Mouse (Mus musculus) frontal cortex, postnatal 14 days (tissue): Measurements from ENCODE around the gene Ip6k3.

ENCODE experiments used
- DNase-seq, 2 experiments: peaks; one replicate each; pipeline ENCODE4 v3.0.0; 2022; ENCODE audit warnings: low spot score in 2 of 2

Ip6k3 gene

DNA sequence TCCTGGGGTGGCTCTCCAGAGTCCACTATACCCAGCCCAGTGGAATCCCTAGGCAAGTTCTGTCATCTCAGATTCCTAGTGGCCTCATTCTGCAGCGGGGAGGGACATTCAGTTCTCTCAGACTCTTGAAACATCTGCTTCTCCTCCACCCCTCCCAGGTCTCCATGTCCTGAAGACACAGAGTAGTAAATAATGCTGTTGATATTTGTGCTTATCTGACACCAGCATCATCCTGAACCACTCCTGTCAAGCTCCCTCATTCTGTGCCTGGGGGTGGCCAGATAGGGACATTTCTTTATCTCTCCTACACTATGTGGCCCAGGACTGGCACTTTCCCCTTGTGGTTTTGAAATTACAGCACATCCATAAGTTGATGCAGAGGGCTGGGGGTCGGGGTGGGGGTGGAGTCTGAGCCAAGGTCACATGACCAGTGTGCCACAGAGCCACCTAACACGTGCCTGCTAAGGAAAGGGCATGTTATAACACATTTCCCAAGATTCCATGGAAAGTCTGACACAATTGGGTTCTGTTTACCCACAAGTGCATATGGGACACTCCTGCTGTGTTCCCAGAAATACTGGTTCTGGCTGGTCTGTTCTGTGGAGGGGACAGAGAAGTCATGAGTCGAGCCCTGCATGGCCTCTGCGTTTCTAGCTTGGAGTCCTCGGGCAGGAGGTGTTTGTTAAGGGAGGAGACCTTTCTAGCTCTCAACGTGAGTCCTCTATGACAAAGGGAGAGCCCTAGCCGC, 14.4 kb downstream of the Ip6k3 start:
- DNase-seq: no peak

DNA sequence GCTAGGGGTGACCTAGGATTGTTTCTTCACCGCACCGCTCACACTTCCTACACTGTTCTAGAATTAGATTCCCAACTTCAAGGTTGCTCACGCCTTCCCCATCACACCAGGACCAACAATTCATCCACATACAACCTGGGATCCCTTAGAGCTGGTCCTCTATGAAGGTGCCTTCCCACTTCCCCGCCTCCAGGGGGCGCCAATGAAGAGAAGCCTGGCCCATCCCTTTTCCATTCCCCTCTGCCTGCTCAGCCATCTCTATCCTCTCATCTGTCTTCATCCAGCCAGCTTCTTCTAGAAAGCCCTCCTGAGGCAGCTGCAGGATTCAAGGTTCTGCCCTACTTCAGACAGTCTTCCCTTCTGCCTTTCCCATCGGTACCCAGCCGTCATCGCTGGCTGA, 16.2 kb downstream of the Ip6k3 start:
- DNase-seq: no peak

DNA sequence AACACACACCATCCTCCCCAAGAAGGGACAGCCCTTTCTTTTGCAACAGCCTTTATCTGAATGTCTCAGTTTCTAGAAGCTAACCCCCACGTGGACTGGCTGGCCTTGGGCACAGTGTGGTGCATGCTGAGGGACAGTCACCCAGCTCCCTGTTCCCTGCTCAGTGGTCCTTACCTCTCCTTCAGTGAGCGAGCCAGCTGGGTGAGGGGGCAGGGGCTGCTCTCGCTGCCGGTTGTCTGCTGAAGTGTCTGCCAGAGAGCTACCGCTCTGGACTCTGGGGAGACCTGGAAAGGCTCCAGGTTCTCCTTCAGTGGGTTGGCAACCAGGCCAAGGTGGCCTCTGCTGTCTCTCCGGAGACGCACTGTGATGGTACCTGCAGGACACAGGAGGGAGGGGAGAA, 16.7 kb downstream of the Ip6k3 start:
- no peak for DNase-seq

DNA sequence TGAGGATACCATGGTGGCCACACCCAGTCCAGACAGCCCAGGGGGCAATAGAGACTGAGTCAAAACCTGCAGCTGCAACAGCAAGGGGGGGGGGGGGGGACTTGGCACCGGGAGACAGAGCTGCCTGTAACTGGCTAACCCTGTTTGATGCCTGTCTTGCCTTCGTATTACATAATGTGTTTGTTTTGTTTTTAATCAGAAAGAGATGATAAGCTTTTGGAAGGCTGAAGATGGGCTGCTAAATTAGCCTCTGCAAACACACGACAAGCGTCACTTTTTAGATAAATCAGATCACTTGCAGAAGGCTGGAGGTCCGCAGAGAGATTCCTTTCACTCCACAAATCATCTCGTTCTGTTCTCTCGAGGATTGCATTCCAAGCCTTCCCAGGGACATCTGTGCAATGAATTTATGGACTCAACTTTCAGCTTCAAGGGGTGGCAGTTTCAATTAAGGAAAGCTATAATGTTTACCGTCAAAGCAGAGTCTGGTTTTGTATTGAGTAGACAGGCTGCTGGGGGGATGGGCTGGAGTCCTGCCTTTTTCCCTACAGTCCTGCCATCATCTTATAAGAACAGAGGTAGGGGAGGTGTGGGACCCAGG, 21.2 kb downstream of the Ip6k3 start:
- DNase-seq: no peak

GRCm38 (mm10) chr17:27144152-27144551, 23.4 kb downstream of the Ip6k3 start:
- no peak for DNase-seq

DNA sequence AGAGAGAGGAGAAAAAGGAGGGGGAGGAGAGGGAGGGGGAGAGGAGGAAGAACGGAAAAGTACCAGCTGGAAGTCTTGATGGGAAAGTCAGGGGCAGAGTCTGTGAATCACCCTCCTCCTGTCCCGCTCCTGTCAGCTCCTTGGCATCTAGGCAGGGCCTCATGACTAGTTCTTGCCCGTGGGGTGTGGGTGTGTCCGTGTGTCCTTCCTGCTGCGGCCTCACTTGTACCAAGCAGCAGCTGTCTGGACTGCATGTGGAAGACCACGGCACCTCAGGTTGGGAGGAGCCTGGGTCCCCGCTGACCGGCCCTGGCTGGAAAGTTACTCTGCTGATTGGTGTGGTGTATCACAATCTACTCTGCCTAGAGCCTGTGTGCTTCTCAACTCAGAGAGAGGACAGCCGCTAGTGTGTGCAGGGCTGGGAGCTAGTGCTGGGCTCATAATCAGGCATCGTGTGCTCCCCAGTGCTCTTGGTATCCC, 25.6 kb downstream of the Ip6k3 start:
- DNase-seq: no peak

DNA sequence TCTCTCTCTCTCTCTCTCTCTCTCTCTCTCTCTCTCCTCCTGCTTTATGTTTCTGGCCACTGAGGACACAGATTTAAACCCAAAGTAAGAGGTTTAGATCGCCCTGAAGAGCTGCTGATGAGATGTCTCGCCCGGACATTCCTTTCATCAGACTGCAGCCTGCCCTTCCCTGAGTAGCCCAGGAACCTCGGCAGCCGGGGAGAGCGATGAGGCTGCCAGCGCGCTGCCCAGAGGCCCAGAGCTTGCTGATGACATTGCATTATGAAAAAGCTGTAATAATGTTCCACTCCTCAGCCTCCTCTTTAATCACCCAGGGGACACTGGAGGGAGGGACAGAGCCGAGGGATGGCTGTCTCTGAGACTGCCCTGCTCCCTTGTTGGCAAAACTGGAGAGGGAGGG, 27.3 kb downstream of the Ip6k3 start:
- DNase-seq: no peak

GRCm38 (mm10) chr17:27139304-27139703, 28.3 kb downstream of the Ip6k3 start:
- no peak for DNase-seq

- DNase-seq: no peak
Measured at GRCm38 (mm10) chr17:27138396-27138795, 29.2 kb downstream of the Ip6k3 start.

GRCm38 (mm10) chr17:27134715-27135114, 32.9 kb downstream of the Ip6k3 start:
- no peak for DNase-seq

GRCm38 (mm10) chr17:27134187-27134586, 33.4 kb downstream of the Ip6k3 start:
- no peak for DNase-seq

- DNase-seq: peak; percentile 91 to 93
Measured at GRCm38 (mm10) chr17:27133551-27134141, 33.9 kb downstream of the Ip6k3 start, which contains the start of gene Uqcc2. Gene Uqcc2 (minus strand): TSS chr17:27133916.

GRCm38 (mm10) chr17:27132238-27132637, 35.4 kb downstream of the Ip6k3 start:
- no peak for DNase-seq

GRCm38 (mm10) chr17:27131240-27131665, 36.3 kb downstream of the Ip6k3 start:
- DNase-seq: no peak

- no peak for DNase-seq
Measured at GRCm38 (mm10) chr17:27130246-27130645, 37.3 kb downstream of the Ip6k3 start.

DNA sequence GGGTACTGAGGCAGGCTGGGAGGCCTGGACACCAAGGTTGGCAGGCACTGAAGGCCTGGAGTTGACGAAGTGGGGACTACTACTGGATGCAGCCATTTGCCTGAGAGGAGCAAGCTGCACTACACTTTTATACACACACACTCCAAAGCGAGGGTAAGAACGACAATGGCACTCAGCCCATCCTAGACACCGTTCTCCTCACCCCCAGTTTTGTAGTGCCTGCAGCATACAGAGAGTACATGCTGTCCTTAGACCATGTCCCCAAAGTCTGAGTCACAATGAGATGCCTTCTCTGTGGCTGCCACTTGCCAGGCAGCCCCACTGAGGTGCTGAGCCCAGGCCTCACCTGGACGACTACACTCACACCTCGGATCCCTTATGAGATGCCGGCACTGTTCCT, 37.8 kb downstream of the Ip6k3 start:
- no peak for DNase-seq

- DNase-seq: no peak
Measured at GRCm38 (mm10) chr17:27129291-27129690, 38.3 kb downstream of the Ip6k3 start.

GRCm38 (mm10) chr17:27128189-27128588, 39.4 kb downstream of the Ip6k3 start:
- DNase-seq: no peak

- no peak for DNase-seq
Measured at GRCm38 (mm10) chr17:27126974-27127373, 40.6 kb downstream of the Ip6k3 start.

DNA sequence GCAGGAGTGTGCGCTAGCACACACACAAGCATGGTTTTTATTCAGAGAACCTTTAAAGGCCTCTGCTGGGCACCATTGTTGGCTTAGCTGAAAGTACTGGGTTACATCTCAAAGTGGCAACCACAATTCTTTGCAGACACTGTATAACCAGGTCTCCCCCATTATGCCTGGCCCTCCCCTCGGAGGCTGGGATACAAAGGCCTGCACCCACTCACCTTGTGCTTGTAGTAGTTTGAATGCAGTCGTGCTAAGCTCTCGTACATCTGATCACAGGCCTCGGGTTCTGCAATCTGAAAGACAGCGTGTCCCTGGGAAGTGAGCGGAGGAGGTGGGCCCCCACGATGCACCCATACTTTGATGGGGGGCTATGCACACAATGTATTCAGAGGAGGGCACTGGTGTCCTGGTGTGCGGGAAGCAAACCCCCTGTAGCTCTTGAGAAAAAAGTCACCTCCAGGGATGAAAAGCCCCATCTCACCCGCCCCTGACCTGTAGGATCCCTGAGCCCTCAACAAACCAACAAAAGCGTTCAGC, 41.9 kb downstream of the Ip6k3 start:
- DNase-seq: no peak

- peak; percentile 55 to 62 for DNase-seq
Measured at GRCm38 (mm10) chr17:27125185-27125584, 42.4 kb downstream of the Ip6k3 start.

GRCm38 (mm10) chr17:27123813-27124375, 43.7 kb downstream of the Ip6k3 start:
- no peak for DNase-seq
